Mouse (Mus musculus) lung, postnatal 0 days (tissue): ENCODE data around the gene Fstl4. TPM values are rescaled to one million over a fixed set of nuclear protein-coding genes. Genes with fewer than 3 reads are reported as not detected.

Experiments used
- ATAC-seq: fragments of 200-750 bp; cut with Nextera tagmentation; 2 replicates; pipeline ENCODE4 v1.8.0; 2017; ENCODE audit warnings: moderate library complexity
- DNase-seq: peaks from one replicate; pipeline ENCODE4 v3.0.0-alpha.2; 2016; ENCODE audit warnings: low spot score
- H3K27ac ChIP-seq: fragments of 300-500 bp; sonication (generic); 2 replicates; pipeline ENCODE4 v1.5.1; 2014; ENCODE audit warnings: antibody characterized with exemption, mild to moderate bottlenecking, low read length, mixed read lengths
- H3K27me3 ChIP-seq: fragments of 300-500 bp; sonication (generic); replicated peaks from 2 replicates; pipeline ENCODE4 v1.6.1; 2014; ENCODE audit warnings: low read length, mixed read lengths; ENCODE audit not compliant: insufficient read depth
- H3K36me3 ChIP-seq: fragments of 300-500 bp; sonication (generic); 2 replicates; pipeline ENCODE4 v1.6.1; 2014; ENCODE audit warnings: low read length, mixed read lengths; ENCODE audit not compliant: insufficient read depth
- H3K4me1 ChIP-seq: fragments of 300-500 bp; sonication (generic); 2 replicates; pipeline ENCODE4 v1.6.1; 2014; ENCODE audit warnings: antibody characterized with exemption, low read depth, low read length, mixed read lengths; ENCODE audit not compliant: insufficient read depth
- H3K4me2 ChIP-seq: fragments of 300-500 bp; sonication (generic); replicated peaks from 2 replicates; pipeline ENCODE4 v1.6.1; 2014; ENCODE audit warnings: low read depth, mild to moderate bottlenecking, low read length, moderate library complexity, mixed read lengths
- H3K4me3 ChIP-seq: fragments of 300-500 bp; sonication (generic); 2 replicates; pipeline ENCODE4 v1.5.1; 2014; ENCODE audit warnings: low read depth, low read length
- H3K9ac ChIP-seq: fragments of 300-500 bp; sonication (generic); replicated peaks from 2 replicates; pipeline ENCODE4 v1.6.1; 2014; ENCODE audit warnings: low read depth, mild to moderate bottlenecking
- H3K9me3 ChIP-seq: fragments of 300-500 bp; sonication (generic); 2 replicates; pipeline ENCODE4 v1.6.1; 2016; ENCODE audit warnings: low read length, mixed read lengths
- CTCF ChIP-seq: IDR thresholded peaks from 2 replicates; pipeline ENCODE4 v1.5.1; 2016; ENCODE audit warnings: antibody characterized with exemption, mild to moderate bottlenecking
- EP300 ChIP-seq: IDR thresholded peaks from 2 replicates; pipeline ENCODE4 v1.6.1; 2016; ENCODE audit warnings: antibody characterized with exemption, mild to moderate bottlenecking, control low read depth
- WGBS: fragments of 180-500 bp; shearing (Covaris S2); extraction: QIAGEN DNeasy Blood & Tissue Kit; methylation state at CpG from one replicate; pipeline ENCODE4 v1.1.7; 2014; 5-methylcytosine and 5-hydroxymethylcytosine counted together
- polyA plus RNA-seq: library from polyadenylated mRNA; unstranded; fragments of >200 nt; fragmentation: Nextera tagmentation; extraction: Ambion mirVana; gene quantifications from 2 replicates; pipeline ENCODE4 v1.2.1, GENCODE M21; 2015

The Fstl4 gene
- polyA plus RNA-seq = 1.7 and 2.9 TPM in 2 replicates

- DNase-seq = peak; percentile 57
- H3K4me1 ChIP-seq = peaks cover 5% of the 10 kb centered on the region; the same call in 1 of the 2 replicates
- no peak within 1 kb of the TSS for H3K9ac ChIP-seq
- no peak within 1 kb of the TSS for H3K27ac ChIP-seq
- H3K36me3 ChIP-seq = no peaks in the 10 kb centered on the region
- peaks cover 25% of the 10 kb centered on the region for H3K27me3 ChIP-seq
- peak within 1 kb of the TSS; percentile 47 for H3K4me3 ChIP-seq
- no peaks in the 10 kb centered on the region for H3K9me3 ChIP-seq
- TF ChIP-seq CTCF (no peak), EP300 (no peak)
- WGBS = 0% methylated on average over 18 of the region's 48 CpGs
- H3K4me2 ChIP-seq = peak within 1 kb of the TSS; percentile 85
- ATAC-seq = peak; percentile 77
Measured at GRCm38 (mm10) chr11:52764461-52764893, at the start of gene Fstl4. Gene Fstl4, plus strand, starts transcription at chr11:52764634.

GRCm38 (mm10) chr11:52718570-52718969 is 45.9 kb upstream of the Fstl4 start:
- no peak for ATAC-seq

GRCm38 (mm10) chr11:52721087-52721486 is 43.3 kb upstream of the Fstl4 start:
- Histone ChIP-seq H3K4me2 (no peak overlapping the region), H3K4me3 (no peak overlapping the region), H3K9ac (no peak overlapping the region), H3K27me3 (no peaks in the 10 kb centered on the region), H3K27ac (no peak overlapping the region), H3K9me3 (no peaks in the 10 kb centered on the region), H3K36me3 (no peaks in the 10 kb centered on the region), H3K4me1 (no peaks in the 10 kb centered on the region)
- DNase-seq (no peak), ATAC-seq (no peak)
- no peak for TF ChIP-seq CTCF
- no peak for TF ChIP-seq EP300
- WGBS = 74% methylated on average over 6 of the region's 6 CpGs

More at GRCm38 (mm10) chr11:52718570-52718969, 45.9 kb upstream of the Fstl4 start:
- Histone ChIP-seq H3K4me1 (no peaks in the 10 kb centered on the region), H3K4me3 (no peak overlapping the region), H3K9ac (no peak overlapping the region), H3K36me3 (no peaks in the 10 kb centered on the region), H3K4me2 (no peak overlapping the region), H3K9me3 (no peaks in the 10 kb centered on the region), H3K27ac (no peak overlapping the region), H3K27me3 (no peaks in the 10 kb centered on the region)
- DNase-seq = no peak
- WGBS = 64% methylated on average over 1 of the region's 1 CpGs
- TF ChIP-seq EP300 = no peak
- no peak for TF ChIP-seq CTCF

- 85% methylated on average over 4 of the region's 4 CpGs for WGBS
Measured at GRCm38 (mm10) chr11:52722706-52723105, 41.7 kb upstream of the Fstl4 start.

GRCm38 (mm10) chr11:52726001-52726400 is 38.4 kb upstream of the Fstl4 start:
- H3K9me3 ChIP-seq = no peaks in the 10 kb centered on the region
- TF ChIP-seq CTCF (peak; percentile 39), EP300 (no peak)
- no peak overlapping the region for H3K27ac ChIP-seq
- no peak for DNase-seq
- no peak for ATAC-seq
- H3K4me1 ChIP-seq = no peaks in the 10 kb centered on the region
- 97% methylated on average over 1 of the region's 1 CpGs for WGBS
- H3K4me3 ChIP-seq = no peak overlapping the region
- no peak overlapping the region for H3K9ac ChIP-seq
- H3K36me3 ChIP-seq = no peaks in the 10 kb centered on the region
- no peak overlapping the region for H3K4me2 ChIP-seq
- no peaks in the 10 kb centered on the region for H3K27me3 ChIP-seq

More at GRCm38 (mm10) chr11:52722706-52723105, 41.7 kb upstream of the Fstl4 start:
- Histone ChIP-seq H3K4me3 (no peak overlapping the region), H3K4me2 (no peak overlapping the region), H3K9me3 (no peaks in the 10 kb centered on the region), H3K27ac (no peak overlapping the region), H3K4me1 (no peaks in the 10 kb centered on the region), H3K27me3 (no peaks in the 10 kb centered on the region), H3K36me3 (no peaks in the 10 kb centered on the region), H3K9ac (no peak overlapping the region)
- ATAC-seq (no peak), DNase-seq (no peak)
- TF ChIP-seq CTCF (no peak), EP300 (no peak)

- no peaks in the 10 kb centered on the region for H3K9me3 ChIP-seq
- 71% methylated on average over 15 of the region's 15 CpGs for WGBS
- no peaks in the 10 kb centered on the region for H3K4me1 ChIP-seq
- ATAC-seq (no peak), DNase-seq (no peak)
- TF ChIP-seq CTCF (no peak), EP300 (no peak)
- H3K4me2 ChIP-seq = no peak overlapping the region
- H3K27ac ChIP-seq = no peak overlapping the region
- H3K36me3 ChIP-seq = no peaks in the 10 kb centered on the region
- H3K27me3 ChIP-seq = no peaks in the 10 kb centered on the region
- H3K4me3 ChIP-seq = no peak overlapping the region
- H3K9ac ChIP-seq = no peak overlapping the region
Measured at GRCm38 (mm10) chr11:52728479-52728878, 36.0 kb upstream of the Fstl4 start.

- WGBS = 77% methylated on average over 5 of the region's 5 CpGs
- H3K27ac ChIP-seq = no peak overlapping the region
- no peak overlapping the region for H3K9ac ChIP-seq
- no peaks in the 10 kb centered on the region for H3K27me3 ChIP-seq
- no peaks in the 10 kb centered on the region for H3K36me3 ChIP-seq
- DNase-seq (no peak), ATAC-seq (no peak)
- TF ChIP-seq CTCF = no peak
- TF ChIP-seq EP300 = no peak
- H3K9me3 ChIP-seq = no peaks in the 10 kb centered on the region
- H3K4me1 ChIP-seq = no peaks in the 10 kb centered on the region
- H3K4me2 ChIP-seq = no peak overlapping the region
- no peak overlapping the region for H3K4me3 ChIP-seq
Measured at GRCm38 (mm10) chr11:52729890-52730289, 34.5 kb upstream of the Fstl4 start.
